Mouse (Mus musculus) limb, embryonic 13.5 days (tissue): ENCODE measurements around the gene Drap1. TPM values are rescaled to one million over a fixed set of nuclear protein-coding genes. Genes with fewer than 3 reads are reported as not detected.

Source experiments
- polyA plus RNA-seq: library from polyadenylated mRNA; unstranded; fragments of >200 nt; fragmentation: Nextera tagmentation; extraction: Ambion mirVana; gene quantifications from 2 replicates; pipeline ENCODE4 v1.2.1, GENCODE M21; 2015

Drap1 gene
- polyA plus RNA-seq, 1 experiment from 2014 or later = 301 TPM

Other genes with a start within 250 kb of the Drap1 start
- 26.7 and 28.9 TPM in 2 replicates for gene Pacs1, start 151.9 kb downstream of the Drap1 start, polyA plus RNA-seq
- 393 and 399 TPM in 2 replicates for gene Sf3b2, start 129.5 kb downstream of the Drap1 start, polyA plus RNA-seq
- gene Gal3st3, start 126.6 kb downstream of the Drap1 start, polyA plus RNA-seq = 9.3 and 9.7 TPM in 2 replicates
- not detected in 2 replicates for gene Catsper1, start 89.2 kb downstream of the Drap1 start, polyA plus RNA-seq
- gene Cst6, start 75.4 kb downstream of the Drap1 start, polyA plus RNA-seq = 1.2 and 1.9 TPM in 2 replicates
- gene Eif1ad, start 58.2 kb downstream of the Drap1 start, polyA plus RNA-seq = 54.9 and 62.3 TPM in 2 replicates
- gene Banf1, start 57.8 kb downstream of the Drap1 start, polyA plus RNA-seq = 442 and 445 TPM in 2 replicates
- gene Sart1, start 36.3 kb downstream of the Drap1 start, polyA plus RNA-seq = 81.8 and 84.8 TPM in 2 replicates
- gene Tsga10ip, start 22.5 kb downstream of the Drap1 start, polyA plus RNA-seq = 0.15 and 0.31 TPM in 2 replicates
- 74.6 and 77.9 TPM in 2 replicates for gene AI837181, start 165 bp upstream of the Drap1 start, polyA plus RNA-seq
- not detected in 2 replicates for gene Fosl1, start 22.6 kb upstream of the Drap1 start, polyA plus RNA-seq
- gene Ccdc85b, start 32.9 kb upstream of the Drap1 start, polyA plus RNA-seq = 6.2 and 7.0 TPM in 2 replicates
- gene Fibp, start 35.6 kb upstream of the Drap1 start, polyA plus RNA-seq = 129 and 131 TPM in 2 replicates
- gene Ctsw, start 43.5 kb upstream of the Drap1 start, polyA plus RNA-seq = 1.7 and 2.3 TPM in 2 replicates
- gene Efemp2, start 49.0 kb upstream of the Drap1 start, polyA plus RNA-seq = 209 and 216 TPM in 2 replicates
- gene Mus81, start 63.4 kb upstream of the Drap1 start, polyA plus RNA-seq = 40.5 and 42.8 TPM in 2 replicates
- 2,537 and 2,628 TPM in 2 replicates for gene Cfl1, start 65.5 kb upstream of the Drap1 start, polyA plus RNA-seq
- not detected in 2 replicates for gene 1700020D05Rik, start 78.8 kb upstream of the Drap1 start, polyA plus RNA-seq
- gene Snx32, start 85.6 kb upstream of the Drap1 start, polyA plus RNA-seq = 12.1 and 13.4 TPM in 2 replicates
- gene Ovol1, start 135.7 kb upstream of the Drap1 start, polyA plus RNA-seq = 1.7 and 3.0 TPM in 2 replicates
- 2.3 and 2.7 TPM in 2 replicates for gene Ap5b1, start 143.0 kb upstream of the Drap1 start, polyA plus RNA-seq
- 143 and 144 TPM in 2 replicates for gene Rnaseh2c, start 176.9 kb upstream of the Drap1 start, polyA plus RNA-seq
- 61.5 and 62.7 TPM in 2 replicates for gene Kat5, start 185.3 kb upstream of the Drap1 start, polyA plus RNA-seq
- gene Rela, start 212.5 kb upstream of the Drap1 start, polyA plus RNA-seq = 47.6 and 48.5 TPM in 2 replicates
- gene Sipa1, start 238.7 kb upstream of the Drap1 start, polyA plus RNA-seq = 25.2 and 27.8 TPM in 2 replicates